Mouse (Mus musculus) kidney, adult 2 months (tissue): Measurements from ENCODE around the gene Lca5l.

Experiments used
- CTCF ChIP-seq: fragments of 200-500 bp; conservative IDR thresholded peaks from 2 replicates; pipeline ENCODE4 v1.5.1; 2011; ENCODE audit warnings: low read depth, mild to moderate bottlenecking, control low read depth, low read length, moderate library complexity, mixed read lengths; ENCODE audit not compliant: insufficient read depth, insufficient read length
- POLR2A ChIP-seq: fragments of 200-500 bp; IDR thresholded peaks from one replicate; pipeline ENCODE4 v1.6.1; 2011; ENCODE audit warnings: low read depth, low read length, control low read depth

DNA sequence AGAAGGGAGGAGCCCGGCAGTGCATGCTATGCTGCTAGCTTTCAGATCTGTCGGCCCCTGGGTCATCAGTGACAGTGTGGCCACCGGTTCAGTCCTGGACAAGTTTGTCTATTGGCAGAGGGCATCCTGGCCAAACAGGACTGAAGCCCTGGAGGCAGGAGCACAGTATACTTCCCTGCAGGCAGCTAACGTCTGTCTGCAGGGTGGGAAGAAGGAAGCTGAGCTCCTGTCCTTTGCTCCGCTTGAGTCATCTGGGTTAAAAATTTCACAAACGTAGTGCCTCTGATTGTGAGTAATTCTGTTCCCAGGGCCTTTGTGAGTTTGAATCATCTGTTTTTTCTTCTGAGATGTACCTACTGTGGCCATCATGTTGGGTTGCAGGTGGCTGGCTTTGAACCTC lies 43.2 kb downstream of the Lca5l start:
- no peak for TF ChIP-seq POLR2A
- TF ChIP-seq CTCF = no peak
